Comparison of ENCODE assay signal across 8 mouse cellular contexts in genomic region chr14:30011886-30012560, GRCm38 (mm10). TPM values are rescaled to one million over a fixed set of nuclear protein-coding genes. Genes with fewer than 3 reads are reported as not detected.
A peak's percentile ranks its signal among the peaks of the same experiment; 100 is the strongest.
DNase-seq lines count a peak whose midpoint lies in the region; ATAC-seq lines count a peak whose summit lies in the region.

No protein-coding gene starts in this region.

- peak; percentile 35 for DNase-seq in layer of hippocampus, adult 11-12 months (ENCODE audit: low spot score)
- DNase-seq in layer of hippocampus, adult 9-10 months (ENCODE audit: low spot score), result no peak
- peak; percentile 62 for DNase-seq in MN1 (ENCODE audit: low spot score)
- DNase-seq in adipocyte (ENCODE audit: low spot score), result peak; percentile 74
- DNase-seq in kidney, postnatal 14 days, result peak; percentile 87
- DNase-seq in cerebellum, adult 11-12 months, result no peak

- ATAC-seq in inflammation-experienced regulatory T-cells, adult 6 months, result no peak
- ATAC-seq in monocyte, adult 5-6 weeks (replicated peaks; ENCODE audit: insufficient number of reproducible peaks, low FRiP score, low TSS enrichment, poor library complexity, severe bottlenecking), result no peak

RNA-seq across cellular contexts. Expression of gene Chdh, which starts 3.2 kb away (rescaled TPM):
- under 1 TPM; 0.23 to 0.63 (median 0.57) TPM for polyA plus RNA-seq in inflammation-experienced regulatory T-cells, adult 6 months (2017; shearing (Covaris generic))
- total RNA-seq in monocyte, adult 5-6 weeks (2017), result 0.19 to 0.21 TPM in 2 of 3 replicates, not detected in the other

RNA-seq across cellular contexts. Expression of gene Il17rb, which starts 3.3 kb away (rescaled TPM):
- polyA plus RNA-seq in inflammation-experienced regulatory T-cells, adult 6 months (2017; shearing (Covaris generic)), result 1 to 10 TPM; 1.1 to 3.8 (median 2.8) TPM
- 0.32 to 0.39 TPM in 2 of 3 replicates, not detected in the other for total RNA-seq in monocyte, adult 5-6 weeks (2017)

RNA-seq across cellular contexts. Expression of gene Actr8, which starts 33.9 kb away (rescaled TPM):
- 10 to 100 TPM; 34.1 to 48.0 (median 42.6) TPM for polyA plus RNA-seq in inflammation-experienced regulatory T-cells, adult 6 months (2017; shearing (Covaris generic))
- total RNA-seq in monocyte, adult 5-6 weeks (2017), result 36.7 to 66.2 TPM (median 39.9 TPM) in 3 replicates

RNA-seq across cellular contexts. Expression of gene Selenok, which starts 43.9 kb away (rescaled TPM):
- 100 to 1,000 TPM; 338 to 426 (median 384) TPM for polyA plus RNA-seq in inflammation-experienced regulatory T-cells, adult 6 months (2017; shearing (Covaris generic))
- total RNA-seq in monocyte, adult 5-6 weeks (2017), result 363 to 500 TPM (median 474 TPM) in 3 replicates

Comparison
In these comparisons a context has a peak if more than half of its experiments do, and no peak if none do; other contexts are left out.
1. DNase-seq: peak in layer of hippocampus, adult 11-12 months (single experiment), MN1 (single experiment), adipocyte (single experiment) and kidney, postnatal 14 days (single experiment); none in layer of hippocampus, adult 9-10 months (single experiment) and cerebellum, adult 11-12 months (single experiment).